Mouse (Mus musculus): ENCODE data around the gene Wtip. TPM values are rescaled to one million over a fixed set of nuclear protein-coding genes. Genes with fewer than 3 reads are reported as not detected.
"Not testable (repeated sequence)": the region's sequence is repeated elsewhere in the genome, so short reads cannot be mapped to it uniquely, and the experiment has no call there.

Gene Wtip
- total RNA-seq, 2 experiments from 2014 or later, result 11.6 to 12.3 TPM

DNA sequence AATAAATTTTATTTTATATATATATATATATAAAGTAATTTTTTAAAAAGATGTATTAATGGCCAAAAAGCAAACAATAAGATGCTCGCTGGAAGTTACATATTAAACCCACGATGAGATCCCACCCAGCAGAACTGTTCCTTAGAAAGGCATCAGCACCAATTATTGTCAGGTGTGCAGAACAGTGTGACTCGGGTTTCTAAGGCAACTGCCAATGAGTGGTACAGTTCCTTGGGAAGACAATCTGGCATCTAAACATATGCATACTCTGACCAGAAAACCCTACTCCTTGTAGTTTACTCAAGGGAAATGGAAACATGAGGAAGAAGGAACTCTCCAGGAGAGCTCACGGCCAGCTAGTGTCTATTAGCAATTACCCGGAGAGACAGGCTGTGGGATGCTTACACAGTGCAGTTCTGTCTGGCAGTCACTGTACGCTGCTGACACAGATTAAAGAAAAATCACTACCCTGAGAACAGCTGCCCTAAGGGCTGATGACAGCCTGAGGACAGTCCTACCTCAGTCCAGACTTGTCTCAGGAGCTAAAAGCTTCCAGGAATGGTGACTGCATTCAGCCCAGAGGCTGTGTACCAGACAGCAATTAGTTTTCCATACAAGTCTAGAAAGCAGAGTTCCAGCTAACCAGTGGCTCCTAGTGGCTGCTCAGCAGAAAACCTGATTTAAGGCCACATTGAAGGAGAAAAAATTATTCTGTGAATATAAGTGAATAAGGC is 9.9 kb downstream of the Wtip start:
- no peak for DNase-seq (ENCODE audit: low spot score in 2 of 2)
- intact Hi-C loops (cut with DNase I), result no loop called here

DNA sequence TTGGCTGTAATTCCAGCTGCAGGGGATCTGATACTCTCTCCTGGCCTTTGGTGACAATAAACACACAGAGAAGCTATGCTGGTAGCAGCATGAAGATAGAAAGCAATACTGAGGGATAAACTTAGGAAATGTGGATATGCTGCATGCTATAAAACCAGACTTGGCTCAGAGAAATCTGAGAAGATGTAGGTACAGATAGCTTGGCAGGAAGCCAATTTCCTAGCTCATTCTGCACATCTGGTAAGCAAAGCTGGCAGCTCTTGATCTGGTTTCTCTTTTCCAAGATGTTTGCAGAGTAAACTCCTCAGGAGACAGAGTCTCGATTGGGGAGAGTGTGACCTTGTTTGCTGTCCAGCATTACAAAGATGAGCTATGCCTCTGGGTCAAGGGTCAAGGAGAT is 12.4 kb downstream of the Wtip start:
- DNase-seq (ENCODE audit: low spot score in 2 of 2); intact Hi-C loops (cut with DNase I): not testable (repeated sequence)

DNA sequence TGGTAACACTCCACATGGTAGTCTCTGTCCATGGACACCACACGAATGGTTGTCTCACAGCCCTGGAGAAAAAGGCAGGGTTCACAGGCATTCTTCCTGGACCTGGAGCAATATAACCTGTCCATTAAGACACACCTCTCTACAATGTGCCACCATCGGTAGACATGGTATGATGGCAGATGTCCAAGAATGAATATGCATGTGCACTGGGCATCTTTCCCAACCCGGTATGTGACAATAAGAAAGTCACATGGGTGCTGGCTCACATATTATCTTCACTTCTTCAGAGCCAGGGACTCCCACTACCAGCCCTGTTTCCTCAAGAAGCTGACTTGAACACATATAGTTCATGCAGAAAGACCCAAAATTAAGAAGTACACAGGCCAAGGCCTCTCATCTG is 16.5 kb downstream of the Wtip start:
- DNase-seq (ENCODE audit: low spot score in 2 of 2), result no peak
- intact Hi-C loops (cut with DNase I), result no loop called here

DNA sequence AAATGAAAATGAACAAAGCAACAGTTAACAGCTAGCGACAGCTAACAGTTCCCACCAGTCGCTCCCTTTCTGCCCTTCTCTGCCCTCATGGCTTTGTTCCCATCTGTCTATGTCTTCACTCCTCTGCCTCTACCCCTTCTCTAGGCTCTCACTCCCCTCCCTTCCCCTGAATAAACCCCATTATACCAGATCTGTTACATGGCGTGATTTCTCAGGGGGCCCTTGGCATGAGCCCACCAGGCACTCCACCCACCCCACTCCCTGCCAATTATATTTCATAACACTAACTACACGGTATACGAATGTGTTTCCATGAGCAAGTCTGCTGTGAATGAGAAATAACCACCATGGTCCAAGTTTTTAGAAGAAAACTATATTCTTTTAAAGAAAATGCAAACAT is 23.9 kb downstream of the Wtip start:
- intact Hi-C loops (cut with DNase I), result no loop called here
- no peak for DNase-seq (ENCODE audit: low spot score in 2 of 2)

DNA sequence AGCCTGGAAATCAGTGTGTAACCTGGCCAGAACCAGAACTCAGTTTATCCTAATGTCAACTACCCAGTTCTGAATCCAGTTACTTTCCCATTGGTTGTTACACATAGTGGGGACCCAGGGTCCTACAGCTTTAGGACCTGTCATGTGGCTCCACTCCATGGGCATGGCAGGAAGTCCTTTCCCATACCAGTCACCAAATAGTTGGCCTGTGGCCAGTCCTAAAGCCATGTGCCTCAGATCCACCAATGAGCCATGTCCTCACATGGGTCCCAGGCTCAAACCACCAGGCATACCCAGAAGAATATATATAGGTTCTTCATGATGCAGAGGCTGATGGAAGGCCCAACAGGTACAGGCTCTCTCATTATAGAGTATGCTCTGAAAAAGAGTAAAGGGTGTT is 31.8 kb downstream of the Wtip start:
- intact Hi-C loops (cut with DNase I), result no loop called here
- no peak for DNase-seq (ENCODE audit: low spot score in 2 of 2)

DNA sequence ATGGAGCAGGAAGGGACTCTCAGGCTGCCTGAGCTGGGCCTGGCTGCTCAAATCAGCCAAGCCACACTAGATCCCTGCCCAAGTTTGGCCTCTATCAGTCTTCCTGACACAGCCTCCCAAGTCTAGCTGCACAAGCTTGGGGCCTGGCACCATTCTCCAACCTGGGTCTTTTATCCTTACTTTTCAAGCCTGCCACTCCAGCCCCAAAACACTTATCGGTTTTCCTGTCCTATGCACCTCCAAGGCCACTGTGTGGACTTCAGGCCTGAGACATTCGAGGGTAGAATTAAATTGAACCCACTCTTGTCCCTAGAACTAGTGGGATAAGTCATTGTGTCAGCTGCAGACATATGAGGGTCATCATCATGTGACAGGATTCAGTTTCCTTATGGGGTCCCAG is 33.1 kb downstream of the Wtip start:
- intact Hi-C loops (cut with DNase I), result no loop called here
- no peak for DNase-seq (ENCODE audit: low spot score in 2 of 2)

DNA sequence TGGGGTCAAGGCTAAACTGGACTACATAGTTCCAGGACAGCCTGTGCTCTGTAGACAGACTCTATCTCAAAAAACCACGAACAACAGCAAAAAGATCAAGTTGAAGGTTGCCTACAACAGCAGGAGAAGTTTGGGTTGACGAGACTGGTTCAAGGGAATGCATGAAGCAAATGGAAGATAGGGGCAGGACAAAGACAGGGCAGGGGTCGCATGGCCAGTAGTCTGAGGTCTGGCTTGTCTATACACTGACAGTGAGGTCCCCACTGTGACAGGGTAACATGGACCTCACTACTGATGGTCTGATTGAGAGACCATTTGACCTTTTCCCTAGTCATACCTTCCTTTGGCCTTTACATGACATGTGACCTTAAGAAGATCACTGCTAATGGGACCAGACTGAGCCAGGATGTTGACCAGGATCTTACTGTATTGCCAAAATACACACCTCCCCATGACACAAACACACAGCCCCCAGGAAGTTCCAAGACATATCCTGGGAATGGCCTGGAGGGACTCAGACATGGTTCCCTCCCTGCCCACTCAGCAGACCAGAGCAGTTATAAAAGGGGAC is 38.1 kb downstream of the Wtip start, which contains the start of gene Scgb1b30:
TSS of gene Scgb1b30 (plus strand) at position 521 of the 571 bp plus-strand sequence.
- intact Hi-C loops (cut with DNase I), result no loop called here
- no peak for DNase-seq (ENCODE audit: low spot score in 2 of 2)

DNA sequence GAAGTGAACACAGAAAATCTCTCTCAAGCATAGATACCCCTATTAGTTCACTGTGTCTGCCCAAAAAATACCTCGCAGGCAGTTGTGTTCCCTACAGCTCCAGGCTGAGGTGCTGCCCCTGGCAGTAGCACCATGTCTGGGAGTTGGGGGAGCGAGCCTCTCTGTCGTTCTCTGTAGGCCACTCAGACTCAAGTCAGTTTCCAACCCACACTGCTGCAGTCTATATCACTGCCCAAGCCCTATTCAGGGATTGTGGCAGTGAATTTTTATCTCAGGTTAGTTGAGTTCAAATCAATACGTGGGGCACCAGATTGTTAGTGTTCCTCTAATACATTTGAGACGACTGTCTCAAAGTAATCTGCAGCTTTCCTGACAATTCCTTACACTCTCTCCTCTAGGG is 64.9 kb downstream of the Wtip start:
- intact Hi-C loops (cut with DNase I); DNase-seq (ENCODE audit: low spot score in 2 of 2): not testable (repeated sequence)

Other genes with a start within 250 kb of the Wtip start
- not detected for gene Scgb2b26, start 188.2 kb downstream of the Wtip start, total RNA-seq (2021)
- not detected for gene Scgb2b27, start 119.3 kb downstream of the Wtip start, total RNA-seq (2021)
- not detected for gene Scgb1b27, start 111.8 kb downstream of the Wtip start, total RNA-seq (2021)
- not detected for gene Scgb1b30, start 37.8 kb downstream of the Wtip start, total RNA-seq (2021)
- gene Uba2, start 36.3 kb upstream of the Wtip start, total RNA-seq (2021), result 10 to 100 TPM; 88.9 to 89.2 TPM
- 10 to 100 TPM; 20.2 to 24.1 TPM for gene Pdcd2l, start 63.4 kb upstream of the Wtip start, total RNA-seq (2021)
- gene Gpi1, start 97.1 kb upstream of the Wtip start, total RNA-seq (2021), result 100 to 1,000 TPM; 657 to 689 TPM
- not detected for gene Gm6096, start 117.8 kb upstream of the Wtip start, total RNA-seq (2021)
- gene 4931406P16Rik, start 180.3 kb upstream of the Wtip start, total RNA-seq (2021), result 10 to 100 TPM; 38.6 to 49.4 TPM

Data from left cerebral cortex, postnatal 36 days (tissue).